Mouse (Mus musculus) stomach, postnatal 0 days (tissue): Measurements from ENCODE around the gene B3gnt8.

Experiments used
- CTCF ChIP-seq: IDR thresholded peaks from 2 replicates; pipeline ENCODE4 v1.5.1; 2016; ENCODE audit warnings: antibody characterized with exemption, low read depth, mild to moderate bottlenecking, moderate library complexity
- EP300 ChIP-seq: optimal IDR thresholded peaks from 2 replicates; pipeline ENCODE3; 2016; ENCODE audit warnings: antibody characterized with exemption

- TF ChIP-seq EP300 (no peak), CTCF (no peak)
Observed at GRCm38 (mm10) chr7:25579441-25579840, 47.0 kb upstream of the B3gnt8 start.
